Mouse (Mus musculus) limb, embryonic 12.5 days (tissue): ENCODE measurements around the gene Igfbp2. TPM values are rescaled to one million over a fixed set of nuclear protein-coding genes. Genes with fewer than 3 reads are reported as not detected.

Experiments
- ATAC-seq: fragments of 200-750 bp; cut with Nextera tagmentation; 2 replicates; pipeline ENCODE4 v1.8.0; 2017; ENCODE audit warnings: low read depth, moderate TSS enrichment; ENCODE audit not compliant: insufficient number of reproducible peaks, insufficient read depth, low FRiP score, low TSS enrichment
- H3K27ac ChIP-seq: fragments of 300-500 bp; sonication (generic); 2 replicates; pipeline ENCODE4 v1.5.1; 2016; ENCODE audit warnings: mild to moderate bottlenecking, moderate library complexity
- H3K27me3 ChIP-seq: fragments of 300-500 bp; sonication (generic); 2 replicates; pipeline ENCODE4 v1.6.1; 2016; ENCODE audit warnings: mild to moderate bottlenecking, moderate library complexity
- H3K36me3 ChIP-seq: fragments of 300-500 bp; sonication (generic); 2 replicates; pipeline ENCODE4 v1.6.1; 2016; ENCODE audit warnings: mild to moderate bottlenecking, moderate library complexity
- H3K4me1 ChIP-seq: fragments of 300-500 bp; sonication (generic); replicated peaks from 2 replicates; pipeline ENCODE4 v1.6.1; 2016
- H3K4me2 ChIP-seq: fragments of 300-500 bp; sonication (generic); 2 replicates; pipeline ENCODE4 v1.6.1; 2016; ENCODE audit warnings: mild to moderate bottlenecking, moderate library complexity
- H3K4me3 ChIP-seq: fragments of 300-500 bp; sonication (generic); replicated peaks from 2 replicates; pipeline ENCODE4 v1.5.1; 2016; ENCODE audit warnings: mild to moderate bottlenecking
- H3K9ac ChIP-seq: fragments of 300-500 bp; sonication (generic); replicated peaks from 2 replicates; pipeline ENCODE4 v1.6.1; 2016; ENCODE audit warnings: mild to moderate bottlenecking, moderate library complexity
- H3K9me3 ChIP-seq: fragments of 300-500 bp; sonication (generic); 2 replicates; pipeline ENCODE4 v1.6.1; 2016; ENCODE audit warnings: mild to moderate bottlenecking, moderate library complexity
- WGBS: fragments of 180-500 bp; shearing (Covaris S2); methylation state at CpG from one replicate; pipeline ENCODE4 v1.1.7; 2016; 5-methylcytosine and 5-hydroxymethylcytosine counted together
- polyA plus RNA-seq: library from polyadenylated mRNA; unstranded; fragments of >200 nt; fragmentation: Nextera tagmentation; extraction: Ambion mirVana; gene quantifications from 2 replicates; pipeline ENCODE4 v1.2.1, GENCODE M21; 2016

The Igfbp2 gene
- polyA plus RNA-seq, 1 experiment from 2014 or later: 319 TPM

- no peak for ATAC-seq
- H3K4me3 ChIP-seq: no peak overlapping the region
- WGBS: 75% methylated on average over 2 of the region's 2 CpGs
These were observed 71.5 kb downstream of the Igfbp2 start for GRCm38 (mm10) chr1:72895821-72896220.

More at GRCm38 (mm10) chr1:72895821-72896220, 71.5 kb downstream of the Igfbp2 start:
- Histone ChIP-seq H3K9me3 (no peaks in the 10 kb centered on the region), H3K27ac (no peak overlapping the region), H3K4me2 (no peak overlapping the region), H3K27me3 (no peaks in the 10 kb centered on the region), H3K36me3 (no peaks in the 10 kb centered on the region), H3K4me1 (no peaks in the 10 kb centered on the region), H3K9ac (no peak overlapping the region)

Other genes starting within 250 kb of the Igfbp2 start
- gene Smarcal1, start 241.3 kb upstream of the Igfbp2 start, polyA plus RNA-seq: 29.6 and 34.7 TPM in 2 replicates
- not detected in 2 replicates for gene Ankar, start 123.9 kb upstream of the Igfbp2 start, polyA plus RNA-seq
- 1,908 and 1,948 TPM in 2 replicates for gene Rpl37a, start 113.2 kb upstream of the Igfbp2 start, polyA plus RNA-seq
- gene Igfbp5, start 50.4 kb downstream of the Igfbp2 start, polyA plus RNA-seq: 80.3 and 98.0 TPM in 2 replicates
- gene Tnp1, start 191.4 kb downstream of the Igfbp2 start, polyA plus RNA-seq: not detected in 2 replicates